Mouse (Mus musculus) hindbrain, embryonic 12.5 days (tissue): ENCODE results near the gene Rnf216. TPM values are rescaled to one million over a fixed set of nuclear protein-coding genes. Genes with fewer than 3 reads are reported as not detected.
A peak's percentile ranks its signal among the peaks of the same experiment; 100 is the strongest.
"Not testable (repeated sequence)": the region's sequence is repeated elsewhere in the genome, so short reads cannot be mapped to it uniquely, and the experiment has no call there.

Source experiments
- ATAC-seq: fragments of 200-750 bp; cut with Nextera tagmentation; 2 replicates; pipeline ENCODE4 v1.8.0; 2017; ENCODE audit warnings: moderate TSS enrichment; ENCODE audit not compliant: low FRiP score
- H3K27ac ChIP-seq: fragments of 300-500 bp; sonication (generic); 2 replicates; pipeline ENCODE4 v1.5.1; 2016; ENCODE audit warnings: mild to moderate bottlenecking
- H3K27me3 ChIP-seq: fragments of 300-500 bp; sonication (generic); 2 replicates; pipeline ENCODE4 v1.6.1; 2016; ENCODE audit warnings: mild to moderate bottlenecking
- H3K36me3 ChIP-seq: fragments of 300-500 bp; sonication (generic); 2 replicates; pipeline ENCODE4 v1.6.1; 2016; ENCODE audit warnings: mild to moderate bottlenecking
- H3K4me1 ChIP-seq: fragments of 300-500 bp; sonication (generic); 2 replicates; pipeline ENCODE4 v1.6.1; 2016
- H3K4me2 ChIP-seq: fragments of 300-500 bp; sonication (generic); replicated peaks from 2 replicates; pipeline ENCODE4 v1.6.1; 2016; ENCODE audit warnings: mild to moderate bottlenecking
- H3K4me3 ChIP-seq: fragments of 300-500 bp; sonication (generic); 2 replicates; pipeline ENCODE4 v1.5.1; 2016; ENCODE audit warnings: mild to moderate bottlenecking
- H3K9ac ChIP-seq: fragments of 300-500 bp; sonication (generic); 2 replicates; pipeline ENCODE4 v1.6.1; 2016; ENCODE audit warnings: mild to moderate bottlenecking, moderate library complexity
- H3K9me3 ChIP-seq: fragments of 300-500 bp; sonication (generic); replicated peaks from 2 replicates; pipeline ENCODE4 v1.6.1; 2016; ENCODE audit warnings: mild to moderate bottlenecking
- WGBS: fragments of 180-500 bp; shearing (Covaris S2); methylation state at CpG from one replicate; pipeline ENCODE4 v1.1.7; 2016; 5-methylcytosine and 5-hydroxymethylcytosine counted together
- polyA plus RNA-seq: library from polyadenylated mRNA; unstranded; fragments of >200 nt; fragmentation: Nextera tagmentation; extraction: Ambion mirVana; gene quantifications from 2 replicates; pipeline ENCODE4 v1.2.1, GENCODE M21; 2016

Rnf216 gene
- polyA plus RNA-seq = 49.4 and 51.1 TPM in 2 replicates

DNA sequence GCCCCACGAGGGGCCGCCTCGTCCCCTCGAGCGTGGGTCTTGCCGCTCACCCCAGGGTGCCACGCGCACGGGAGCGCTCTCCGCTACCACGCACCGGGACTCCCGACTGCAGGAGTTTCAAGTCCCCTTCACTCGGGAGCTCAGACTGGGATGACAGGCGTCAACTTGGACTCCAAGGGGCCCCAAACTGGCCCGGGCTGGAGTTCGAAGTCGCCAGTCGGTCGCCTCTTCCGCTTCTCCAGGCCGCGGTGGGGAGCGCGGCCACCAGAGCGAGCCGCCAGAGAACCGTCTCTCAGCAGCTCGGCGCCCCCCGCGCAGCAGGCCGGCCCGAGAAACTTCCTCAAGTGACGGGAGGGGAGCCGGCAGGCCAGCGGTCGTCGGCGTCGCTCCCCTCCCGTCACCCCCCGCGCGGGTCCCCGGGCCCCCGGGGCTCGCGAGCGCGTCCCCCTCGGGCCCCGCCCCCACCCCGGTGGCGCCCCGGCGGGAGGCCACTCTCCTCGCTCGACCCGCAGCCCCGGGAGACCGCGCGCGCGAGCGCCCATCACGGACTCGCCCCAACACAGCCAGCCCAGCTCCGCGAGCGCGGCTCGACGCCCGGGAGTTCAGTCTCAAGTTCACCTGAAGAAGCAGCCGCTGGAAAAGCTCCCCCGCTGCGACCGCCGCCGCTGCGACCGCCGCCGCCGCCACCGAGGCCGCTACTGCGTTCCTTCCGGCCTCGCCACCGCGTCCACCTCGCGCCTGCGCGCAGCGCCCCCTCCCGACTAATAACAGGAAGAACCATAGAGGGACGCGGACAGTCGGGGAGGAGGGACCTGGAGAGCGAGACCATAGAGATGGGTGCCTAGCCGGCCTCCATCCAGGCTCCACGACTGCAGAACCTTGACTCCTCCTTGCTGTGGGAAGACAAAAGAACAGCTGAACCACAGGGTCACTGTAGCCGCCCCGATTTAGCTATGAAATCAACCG, at the start of gene Rnf216:
Rnf216 (minus strand) TSS at position 714 of the 966 bp plus-strand sequence.
- Histone ChIP-seq H3K4me2 (peak within 1 kb of the TSS; percentile 89), H3K27me3 (no peaks in the 10 kb centered on the region), H3K9ac (peak within 1 kb of the TSS; percentile 93), H3K27ac (peak within 1 kb of the TSS; percentile 93), H3K4me3 (peak within 1 kb of the TSS; percentile 95), H3K36me3 (0 out of 2 replicates have a peak, but pooled peaks cover 3% of the 10 kb centered on the region), H3K9me3 (no peaks in the 10 kb centered on the region; the same call in 1 of the 2 replicates), H3K4me1 (peaks cover 9% of the 10 kb centered on the region)
- peak; percentile 96 for ATAC-seq
- WGBS = 1% methylated on average over 86 of the region's 110 CpGs

DNA sequence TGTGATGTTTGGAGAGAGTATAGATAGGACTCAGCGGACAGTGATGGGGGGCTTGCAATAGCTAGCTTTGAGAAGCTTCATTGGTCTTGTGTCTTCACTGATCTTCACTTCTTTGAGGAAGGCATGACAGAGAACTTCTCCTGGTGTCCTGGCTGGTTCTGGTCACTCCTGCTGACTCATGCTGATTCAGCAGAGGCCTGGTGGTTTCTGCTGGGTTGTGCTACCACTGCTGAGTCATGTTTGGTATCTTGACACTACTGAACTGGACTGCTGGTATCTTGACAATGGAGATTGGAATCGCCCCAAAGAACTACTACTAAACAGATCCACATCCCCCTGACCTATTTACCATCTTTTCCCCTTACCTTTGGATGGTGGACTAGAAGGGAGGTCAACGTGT, 42.7 kb upstream of the Rnf216 start:
- Histone ChIP-seq H3K4me3 (no peak overlapping the region), H3K27ac (no peak overlapping the region), H3K4me2 (no peak overlapping the region), H3K27me3 (peaks cover 43% of the 10 kb centered on the region), H3K4me1 (no peaks in the 10 kb centered on the region), H3K36me3 (no peaks in the 10 kb centered on the region), H3K9ac (no peak overlapping the region), H3K9me3 (peaks cover 8% of the 10 kb centered on the region)
- ATAC-seq = no peak
- 89% methylated on average over 3 of the region's 3 CpGs for WGBS

DNA sequence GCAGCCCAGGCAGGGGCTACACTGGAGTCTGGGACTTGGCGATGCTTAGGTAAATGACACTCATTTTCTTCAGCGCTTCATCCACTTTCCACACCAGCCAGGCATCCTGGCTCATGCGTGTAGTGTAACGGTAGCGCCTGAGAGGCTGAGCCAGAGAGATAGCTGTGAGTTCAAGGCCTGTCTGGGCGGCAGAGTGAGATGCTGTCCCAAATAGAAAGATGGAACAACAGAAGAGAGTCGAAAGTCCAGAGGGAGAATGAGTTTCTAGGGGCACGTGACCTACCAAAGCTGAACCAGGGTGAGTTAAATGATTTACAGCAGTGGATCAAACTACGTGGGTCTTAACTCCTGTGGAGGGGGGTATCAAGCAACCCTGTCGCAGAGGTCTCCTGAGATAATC, 41.0 kb upstream of the Rnf216 start:
- 93% methylated on average over 10 of the region's 10 CpGs for WGBS
- no peak for ATAC-seq

DNA sequence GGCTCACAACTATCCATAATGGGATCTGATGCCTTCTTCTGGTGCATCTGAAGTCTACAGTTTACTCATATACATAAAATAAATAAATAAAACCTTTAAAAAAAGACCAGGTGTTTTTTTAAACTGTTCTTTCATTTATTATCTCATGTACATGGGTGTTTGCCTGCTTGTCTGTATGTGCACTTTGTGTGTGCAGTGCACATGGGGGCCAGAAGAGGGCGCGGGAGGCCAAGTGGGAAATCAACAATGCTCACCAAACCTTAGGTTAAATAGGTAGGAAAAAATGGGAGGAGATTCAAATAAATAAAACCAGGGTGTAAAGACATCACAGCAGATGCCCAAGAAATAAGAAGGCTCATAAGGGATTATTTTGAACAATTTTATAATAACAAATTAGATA, 37.2 kb upstream of the Rnf216 start:
- no peak for ATAC-seq
- Histone ChIP-seq H3K4me3 (no peak overlapping the region), H3K4me1 (no peaks in the 10 kb centered on the region), H3K27me3 (no peaks in the 10 kb centered on the region), H3K9ac (no peak overlapping the region), H3K4me2 (no peak overlapping the region), H3K9me3 (peaks cover 8% of the 10 kb centered on the region), H3K36me3 (no peaks in the 10 kb centered on the region), H3K27ac (no peak overlapping the region)
- 80% methylated on average over 2 of the region's 2 CpGs for WGBS

More for the DNA sequence above, 41.0 kb upstream of the Rnf216 start:
- Histone ChIP-seq H3K4me1 (no peaks in the 10 kb centered on the region), H3K9me3 (peaks cover 8% of the 10 kb centered on the region), H3K36me3 (no peaks in the 10 kb centered on the region), H3K4me2 (no peak overlapping the region), H3K4me3 (no peak overlapping the region), H3K27ac (no peak overlapping the region), H3K9ac (no peak overlapping the region), H3K27me3 (peaks cover 32% of the 10 kb centered on the region)

DNA sequence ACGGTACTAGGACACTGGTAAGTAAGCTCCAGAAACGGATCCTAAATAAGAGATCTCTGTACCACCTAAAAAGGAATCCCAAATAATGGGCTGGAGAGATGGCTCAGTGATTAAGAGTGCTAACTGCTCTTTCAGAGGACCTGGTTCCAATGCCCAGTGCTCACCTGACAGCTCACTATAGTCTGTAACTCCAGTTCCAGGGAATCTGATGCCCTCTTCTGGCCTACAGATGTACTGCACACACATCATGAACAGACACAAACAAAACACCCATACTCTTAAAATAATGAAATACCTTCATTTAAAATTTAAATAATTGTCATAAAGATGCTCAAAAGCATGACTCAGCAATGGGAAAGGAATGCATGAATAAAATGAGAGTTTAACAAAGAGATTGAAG, 36.7 kb upstream of the Rnf216 start:
- Histone ChIP-seq H3K27ac (no peak overlapping the region), H3K36me3 (no peaks in the 10 kb centered on the region), H3K4me1 (no peaks in the 10 kb centered on the region), H3K4me3 (no peak overlapping the region), H3K27me3 (no peaks in the 10 kb centered on the region), H3K9me3 (peaks cover 8% of the 10 kb centered on the region), H3K4me2 (no peak overlapping the region), H3K9ac (no peak overlapping the region)
- 96% methylated on average over 2 of the region's 2 CpGs for WGBS
- no peak for ATAC-seq

DNA sequence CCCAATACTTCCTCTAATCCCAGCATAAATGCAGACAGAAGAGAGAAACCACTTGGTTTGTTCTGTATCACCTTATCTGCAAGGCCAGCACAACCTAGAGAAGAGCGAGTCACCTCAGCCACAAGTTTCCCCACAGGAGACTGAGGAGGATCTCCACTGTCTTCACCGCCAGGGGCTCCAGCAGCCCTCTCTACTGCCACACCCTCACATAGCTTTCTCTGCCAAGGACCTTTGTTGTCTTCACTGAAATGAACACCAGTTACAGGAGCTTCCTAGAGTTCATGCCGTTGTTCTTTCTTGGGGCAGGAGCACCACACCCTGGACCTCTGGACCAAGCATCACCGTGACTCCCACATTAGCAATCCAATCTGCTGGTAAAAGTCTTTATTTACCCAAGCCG, 35.9 kb upstream of the Rnf216 start:
- H3K27me3 ChIP-seq = no peaks in the 10 kb centered on the region
- H3K9me3 ChIP-seq = peaks cover 8% of the 10 kb centered on the region
- H3K36me3 ChIP-seq = no peaks in the 10 kb centered on the region
- no peak overlapping the region for H3K9ac ChIP-seq
- no peak overlapping the region for H3K27ac ChIP-seq
- no peak overlapping the region for H3K4me3 ChIP-seq
- WGBS = 88% methylated on average over 5 of the region's 5 CpGs
- no peak overlapping the region for H3K4me2 ChIP-seq
- no peak for ATAC-seq
- H3K4me1 ChIP-seq = no peaks in the 10 kb centered on the region

DNA sequence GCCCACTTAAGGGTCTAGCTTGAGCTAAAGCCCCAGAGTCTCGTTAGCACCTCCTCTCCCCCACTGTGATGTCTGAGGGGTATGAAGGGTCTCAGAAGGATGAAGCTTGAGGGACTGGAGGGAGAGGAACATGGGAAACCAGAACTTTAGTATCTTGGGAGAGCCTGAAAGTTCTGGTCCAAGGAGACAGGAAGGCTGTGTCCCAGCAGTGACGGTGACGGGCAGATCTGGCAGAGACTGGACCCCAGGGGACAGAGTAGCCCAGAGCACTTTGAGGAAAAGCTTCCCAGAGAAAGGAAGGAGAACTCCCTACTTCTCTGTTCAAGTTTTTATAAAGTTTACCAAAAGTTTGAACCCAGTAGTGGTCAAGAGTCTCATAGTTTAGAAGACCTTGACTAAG, 34.7 kb upstream of the Rnf216 start, which contains the start of gene Olfr718-ps1:
Olfr718-ps1 (minus strand) TSS at position 101 of the 400 bp plus-strand sequence.
- no peak for ATAC-seq
- H3K4me2 ChIP-seq = no peak within 1 kb of the TSS
- H3K9ac ChIP-seq = no peak within 1 kb of the TSS
- H3K4me1 ChIP-seq = no peaks in the 10 kb centered on the region
- H3K27me3 ChIP-seq = no peaks in the 10 kb centered on the region
- WGBS = 74% methylated on average over 3 of the region's 3 CpGs
- H3K9me3 ChIP-seq = peaks cover 8% of the 10 kb centered on the region
- no peaks in the 10 kb centered on the region for H3K36me3 ChIP-seq
- H3K27ac ChIP-seq = no peak within 1 kb of the TSS
- no peak within 1 kb of the TSS for H3K4me3 ChIP-seq

DNA sequence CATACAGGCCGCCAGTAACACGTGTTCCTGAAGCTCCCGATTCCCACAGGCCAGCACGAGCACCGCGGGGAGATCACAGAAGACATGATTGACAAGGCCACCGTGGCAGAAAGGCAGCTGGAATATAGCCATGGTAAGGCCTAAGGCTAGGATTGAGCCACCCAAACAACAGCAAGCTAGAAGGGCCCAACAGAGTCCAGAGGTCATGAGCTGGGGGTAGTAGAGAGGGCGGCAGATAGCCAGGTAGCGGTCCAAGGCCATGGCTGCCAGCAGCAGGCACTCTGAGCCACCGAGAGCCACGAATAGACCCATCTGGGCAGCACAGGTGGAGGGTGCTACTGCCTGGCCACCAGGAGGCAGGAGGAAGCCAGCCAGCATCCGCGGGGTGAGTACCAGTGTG, 24.8 kb upstream of the Rnf216 start:
- Histone ChIP-seq H3K9me3 (no peaks in the 10 kb centered on the region), H3K4me2 (no peak overlapping the region), H3K27ac (no peak overlapping the region), H3K27me3 (no peaks in the 10 kb centered on the region), H3K4me1 (no peaks in the 10 kb centered on the region), H3K4me3 (no peak overlapping the region), H3K9ac (no peak overlapping the region), H3K36me3 (no peaks in the 10 kb centered on the region)
- no peak for ATAC-seq
- 91% methylated on average over 13 of the region's 13 CpGs for WGBS

DNA sequence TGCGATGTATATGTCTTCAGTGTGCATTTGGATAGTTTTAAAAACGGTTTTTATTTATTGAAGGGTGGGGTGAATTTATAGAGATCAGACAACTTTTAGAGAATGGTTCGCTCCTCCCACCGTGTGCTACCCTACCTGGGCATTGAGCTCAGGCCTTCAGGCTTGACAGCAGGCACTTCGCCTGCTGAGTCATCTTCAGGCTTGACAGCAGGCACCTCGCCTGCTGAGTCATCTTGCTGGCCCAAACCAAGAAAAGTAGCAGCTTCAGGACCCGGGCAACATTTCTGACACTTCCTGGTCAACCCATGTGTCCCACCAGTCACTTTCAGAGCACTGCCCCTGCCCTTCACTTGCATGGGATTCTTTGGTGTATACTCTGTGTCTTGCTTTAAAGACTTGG, 22.2 kb upstream of the Rnf216 start:
- Histone ChIP-seq H3K4me1 (no peaks in the 10 kb centered on the region), H3K9ac (no peak overlapping the region), H3K27ac (no peak overlapping the region), H3K27me3 (no peaks in the 10 kb centered on the region), H3K36me3 (no peaks in the 10 kb centered on the region), H3K4me2 (no peak overlapping the region), H3K9me3 (no peaks in the 10 kb centered on the region; the same call in 1 of the 2 replicates), H3K4me3 (no peak overlapping the region)
- 95% methylated on average over 7 of the region's 7 CpGs for WGBS
- no peak for ATAC-seq

DNA sequence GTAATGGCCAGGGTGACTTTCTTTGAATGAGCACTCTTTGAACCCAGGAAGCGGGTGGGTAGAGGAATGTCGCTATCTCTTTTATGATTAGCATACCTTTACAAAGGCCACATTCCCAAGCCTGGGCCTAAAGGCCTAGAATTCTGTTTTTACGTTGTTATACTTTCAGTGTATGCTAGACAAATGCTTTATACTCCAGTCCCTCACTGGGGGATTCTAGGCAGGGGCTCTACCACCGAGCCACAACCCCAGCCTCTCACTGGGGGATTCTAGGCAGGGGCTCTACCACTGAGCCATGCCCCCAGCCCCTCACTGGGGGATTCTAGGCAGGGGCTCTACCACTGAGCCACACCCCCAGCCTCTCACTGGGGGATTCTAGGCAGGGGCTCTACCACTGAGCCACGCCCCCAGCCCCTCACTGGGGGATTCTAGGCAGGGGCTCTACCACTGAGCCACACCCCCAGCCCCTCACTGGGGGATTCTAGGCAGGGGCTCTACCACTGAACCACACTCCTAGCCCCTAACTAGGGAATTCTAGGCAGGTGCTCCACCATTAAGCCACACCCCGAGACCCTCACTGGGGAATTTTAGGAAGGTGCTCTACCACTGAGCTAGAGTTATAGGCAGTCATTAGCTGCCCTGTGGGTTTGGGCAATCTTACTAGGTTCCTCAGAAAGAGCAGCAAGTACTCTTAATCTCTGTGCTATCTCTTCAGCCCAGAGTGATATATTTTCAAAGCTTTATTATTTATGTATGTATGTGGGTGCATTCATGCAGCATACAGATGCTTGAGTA, 21.6 kb upstream of the Rnf216 start:
- H3K9me3 ChIP-seq, H3K4me3 ChIP-seq, H3K4me1 ChIP-seq, H3K4me2 ChIP-seq, H3K36me3 ChIP-seq, H3K27me3 ChIP-seq, H3K9ac ChIP-seq, H3K27ac ChIP-seq, ATAC-seq: not testable (repeated sequence)
- WGBS = 84% methylated on average over 4 of the region's 6 CpGs

DNA sequence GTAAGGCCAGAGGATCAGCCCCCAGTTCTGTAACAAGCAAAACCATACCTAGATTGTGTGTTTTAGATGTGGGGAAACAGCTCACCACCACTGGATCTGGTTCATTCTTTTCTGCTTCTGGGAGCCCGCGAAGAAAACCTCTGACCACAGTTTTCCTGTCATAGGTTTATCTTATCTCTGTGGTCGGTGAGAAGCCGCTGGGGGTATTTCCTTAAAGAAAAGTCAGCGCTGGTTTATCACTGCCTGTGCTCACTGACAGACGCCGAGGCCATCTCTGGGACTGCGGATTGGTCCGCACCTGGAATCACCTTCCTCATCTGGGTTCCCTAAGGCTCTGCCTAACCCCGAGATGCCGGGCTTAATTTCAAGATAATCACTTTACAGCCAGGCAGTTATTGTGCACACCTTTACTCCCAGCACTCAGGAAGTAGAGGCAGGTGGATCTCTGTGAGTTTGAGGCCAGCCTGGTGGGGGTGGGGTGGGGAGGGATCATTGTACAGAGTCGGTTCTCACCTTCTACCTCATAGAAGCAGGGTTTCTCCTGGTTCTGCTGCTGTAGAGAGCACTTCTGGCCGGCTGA, 20.2 kb upstream of the Rnf216 start:
- Histone ChIP-seq H3K27ac (no peak overlapping the region), H3K27me3 (no peaks in the 10 kb centered on the region), H3K4me2 (no peak overlapping the region), H3K9ac (no peak overlapping the region), H3K9me3 (peaks cover 8% of the 10 kb centered on the region), H3K4me3 (no peak overlapping the region), H3K4me1 (no peaks in the 10 kb centered on the region), H3K36me3 (no peaks in the 10 kb centered on the region)
- no peak for ATAC-seq
- 78% methylated on average over 13 of the region's 13 CpGs for WGBS

DNA sequence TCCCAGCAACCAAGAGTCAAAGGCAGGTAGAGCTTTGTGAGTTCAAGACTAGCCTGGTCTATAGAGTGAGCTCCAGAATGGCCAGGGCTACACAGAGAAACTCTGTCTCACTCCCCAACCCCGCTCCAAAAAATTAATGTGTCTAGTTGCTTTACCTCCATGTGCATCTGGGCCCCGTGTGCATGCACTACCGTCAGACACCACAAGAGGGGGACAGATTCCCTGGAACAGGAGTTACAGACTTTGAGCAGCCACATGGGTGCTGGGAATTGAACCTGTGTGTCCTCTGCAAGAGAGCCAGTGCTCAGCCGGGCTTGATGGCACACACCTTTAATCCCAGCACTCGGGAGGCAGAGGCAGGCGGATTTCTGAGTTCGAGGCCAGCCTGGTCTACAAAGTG, 17.5 kb upstream of the Rnf216 start:
- WGBS = 94% methylated on average over 7 of the region's 7 CpGs
- Histone ChIP-seq H3K27ac (no peak overlapping the region), H3K9me3 (peaks cover 8% of the 10 kb centered on the region), H3K27me3 (no peaks in the 10 kb centered on the region), H3K36me3 (no peaks in the 10 kb centered on the region), H3K4me2 (no peak overlapping the region), H3K4me1 (0 out of 2 replicates have a peak, but pooled peaks cover 4% of the 10 kb centered on the region), H3K9ac (no peak overlapping the region), H3K4me3 (no peak overlapping the region)
- no peak for ATAC-seq
